Mouse (Mus musculus): ENCODE results near the gene Rab11fip3. TPM values are rescaled to one million over a fixed set of nuclear protein-coding genes. Genes with fewer than 3 reads are reported as not detected.
A peak's percentile ranks its signal among the peaks of the same experiment; 100 is the strongest.

Gene Rab11fip3
- polyA plus RNA-seq, 1 experiment from 2014 or later: 30.2 TPM

DNA sequence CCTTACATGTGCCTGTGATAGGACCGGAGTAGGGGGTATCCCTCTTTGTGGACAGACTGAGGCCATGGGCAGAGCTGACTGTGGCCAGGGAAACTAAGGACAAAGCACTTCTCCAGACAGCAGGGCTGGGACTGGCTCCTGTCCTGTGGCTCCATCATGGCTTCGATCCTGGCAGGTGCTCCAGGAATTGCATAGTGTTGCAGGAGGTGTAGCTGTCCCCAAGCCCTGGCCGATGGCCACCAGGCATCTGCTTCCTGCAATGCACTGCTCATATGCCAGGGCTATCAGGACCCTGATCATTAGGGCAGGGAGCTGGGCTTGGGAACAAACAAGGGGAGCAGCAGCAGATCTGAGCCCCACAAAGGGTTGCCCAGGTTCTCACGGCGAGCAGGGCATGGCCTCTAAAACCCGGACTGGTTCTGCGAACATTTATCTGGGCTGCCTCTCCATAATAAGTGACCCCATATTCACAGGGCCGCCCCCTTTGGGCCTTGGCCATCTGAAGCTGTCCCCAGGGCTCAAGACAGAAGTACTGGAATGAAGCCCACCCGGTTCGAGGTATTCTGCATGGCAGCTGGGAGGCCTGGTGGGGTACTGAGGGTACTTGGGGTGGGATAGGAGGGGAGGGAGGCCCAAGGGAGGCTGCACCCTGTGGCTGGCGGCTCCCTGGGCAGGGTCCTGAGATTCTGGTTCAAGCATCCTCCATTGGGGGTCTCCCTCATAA lies 110.4 kb downstream of the Rab11fip3 start:
- Histone ChIP-seq H3K9me3 (replicated peaks) (no peaks in the 10 kb centered on the region), H3K4me2 (no peak overlapping the region), H3K4me3 (replicated peaks) (no peak overlapping the region), H3K36me3 (peaks cover 59% of the 10 kb centered on the region), H3K27ac (no peak overlapping the region), H3K9ac (no peak overlapping the region), H3K4me1 (no peaks in the 10 kb centered on the region), H3K27me3 (peaks cover 3% of the 10 kb centered on the region; the same call in 1 of the 2 replicates)
- ATAC-seq (replicated peaks; ENCODE audit: low FRiP score): no peak
- 93% methylated on average over 11 of the region's 11 CpGs for WGBS

GRCm38 (mm10) chr17:25957586-25958051 lies 111.7 kb downstream of the Rab11fip3 start:
- 85% methylated on average over 14 of the region's 14 CpGs for WGBS
- no peaks in the 10 kb centered on the region for H3K4me1 ChIP-seq

GRCm38 (mm10) chr17:25956631-25957030 lies 112.7 kb downstream of the Rab11fip3 start:
- no peak for ATAC-seq (replicated peaks; ENCODE audit: low FRiP score)
- H3K4me3 ChIP-seq (replicated peaks): no peak overlapping the region
- 82% methylated on average over 7 of the region's 7 CpGs for WGBS
- H3K36me3 ChIP-seq: peaks cover 36% of the 10 kb centered on the region
- H3K27me3 ChIP-seq: peaks cover 26% of the 10 kb centered on the region
- H3K4me1 ChIP-seq: peaks cover 9% of the 10 kb centered on the region
- H3K9ac ChIP-seq: no peak overlapping the region
- no peak overlapping the region for H3K27ac ChIP-seq
- H3K9me3 ChIP-seq (replicated peaks): no peaks in the 10 kb centered on the region
- H3K4me2 ChIP-seq: no peak overlapping the region

More at GRCm38 (mm10) chr17:25957586-25958051, 111.7 kb downstream of the Rab11fip3 start:
- no peak overlapping the region for H3K4me3 ChIP-seq (replicated peaks)
- no peak overlapping the region for H3K4me2 ChIP-seq
- H3K27me3 ChIP-seq: peaks cover 16% of the 10 kb centered on the region
- H3K9me3 ChIP-seq (replicated peaks): no peaks in the 10 kb centered on the region
- H3K9ac ChIP-seq: no peak overlapping the region
- no peak overlapping the region for H3K27ac ChIP-seq
- H3K36me3 ChIP-seq: peaks cover 46% of the 10 kb centered on the region
- no peak for ATAC-seq (replicated peaks; ENCODE audit: low FRiP score)

- 64% methylated on average over 7 of the region's 7 CpGs for WGBS
- Histone ChIP-seq H3K27ac (no peak overlapping the region), H3K36me3 (peaks cover 32% of the 10 kb centered on the region), H3K9me3 (replicated peaks) (no peaks in the 10 kb centered on the region), H3K4me2 (no peak overlapping the region), H3K9ac (no peak overlapping the region), H3K4me3 (replicated peaks) (no peak overlapping the region), H3K27me3 (peaks cover 31% of the 10 kb centered on the region), H3K4me1 (peaks cover 13% of the 10 kb centered on the region)
- ATAC-seq (replicated peaks; ENCODE audit: low FRiP score): no peak
Observed at GRCm38 (mm10) chr17:25956201-25956600, 113.2 kb downstream of the Rab11fip3 start.

DNA sequence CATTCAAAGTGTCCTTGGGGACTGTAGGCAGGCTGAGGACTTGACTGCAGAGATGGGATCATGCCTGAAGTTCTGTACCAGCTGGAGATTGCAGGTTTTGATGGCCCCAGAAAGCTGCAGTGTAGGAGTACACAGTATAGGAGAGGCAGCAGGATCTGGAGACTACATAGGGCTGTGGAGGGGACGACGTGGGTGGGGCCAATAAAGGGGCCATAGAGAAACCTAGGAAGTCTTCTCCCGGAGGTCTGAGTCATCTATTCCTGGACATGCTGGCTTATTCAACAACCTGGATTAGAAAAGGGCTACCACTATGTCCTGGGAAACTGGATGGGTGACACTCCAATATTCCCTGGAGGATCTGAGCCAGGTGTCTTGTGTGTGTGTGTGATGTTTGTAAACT lies 113.6 kb downstream of the Rab11fip3 start:
- Histone ChIP-seq H3K36me3 (peaks cover 29% of the 10 kb centered on the region), H3K9me3 (replicated peaks) (no peaks in the 10 kb centered on the region), H3K9ac (no peak overlapping the region), H3K4me1 (peaks cover 16% of the 10 kb centered on the region), H3K4me3 (replicated peaks) (no peak overlapping the region), H3K27me3 (peaks cover 35% of the 10 kb centered on the region), H3K27ac (no peak overlapping the region), H3K4me2 (no peak overlapping the region)
- no peak for ATAC-seq (replicated peaks; ENCODE audit: low FRiP score)
- WGBS: 31% methylated on average over 3 of the region's 3 CpGs

- no peak overlapping the region for H3K4me3 ChIP-seq (replicated peaks)
- H3K27me3 ChIP-seq: peaks cover 46% of the 10 kb centered on the region
- H3K36me3 ChIP-seq: peaks cover 20% of the 10 kb centered on the region
- H3K27ac ChIP-seq: no peak overlapping the region
- no peak overlapping the region for H3K9ac ChIP-seq
- WGBS: 61% methylated on average over 2 of the region's 2 CpGs
- H3K9me3 ChIP-seq (replicated peaks): no peaks in the 10 kb centered on the region
- no peak overlapping the region for H3K4me2 ChIP-seq
- H3K4me1 ChIP-seq: peaks cover 16% of the 10 kb centered on the region
- no peak for ATAC-seq (replicated peaks; ENCODE audit: low FRiP score)
Observed at GRCm38 (mm10) chr17:25954671-25955070, 114.7 kb downstream of the Rab11fip3 start.

- no peaks in the 10 kb centered on the region for H3K9me3 ChIP-seq (replicated peaks)
- WGBS: 82% methylated on average over 5 of the region's 5 CpGs
- peak overlapping the region; percentile 90 for H3K4me2 ChIP-seq
Observed at GRCm38 (mm10) chr17:25953161-25953560, 116.2 kb downstream of the Rab11fip3 start.

GRCm38 (mm10) chr17:25951803-25952623 lies 117.3 kb downstream of the Rab11fip3 start, which contains the start of gene A930017K11Rik:
Gene A930017K11Rik, minus strand, starts transcription at chr17:25952565.
- peak within 1 kb of the TSS; percentile 55 for H3K9ac ChIP-seq
- peaks cover 47% of the 10 kb centered on the region for H3K27me3 ChIP-seq
- no peaks in the 10 kb centered on the region for H3K9me3 ChIP-seq (replicated peaks)
- no peaks in the 10 kb centered on the region for H3K36me3 ChIP-seq
- ATAC-seq (replicated peaks; ENCODE audit: low FRiP score): no peak
- H3K4me2 ChIP-seq: peak within 1 kb of the TSS; percentile 90
- peaks cover 16% of the 10 kb centered on the region for H3K4me1 ChIP-seq
- peak within 1 kb of the TSS; percentile 54 for H3K27ac ChIP-seq
- 2% methylated on average over 58 of the region's 58 CpGs for WGBS
- H3K4me3 ChIP-seq (replicated peaks): peak within 1 kb of the TSS; percentile 52

More at GRCm38 (mm10) chr17:25953161-25953560, 116.2 kb downstream of the Rab11fip3 start:
- Histone ChIP-seq H3K9ac (no peak overlapping the region), H3K4me3 (replicated peaks) (no peak overlapping the region), H3K4me1 (peaks cover 16% of the 10 kb centered on the region), H3K27me3 (peaks cover 47% of the 10 kb centered on the region), H3K27ac (no peak overlapping the region), H3K36me3 (peaks cover 6% of the 10 kb centered on the region; the same call in 1 of the 2 replicates)
- ATAC-seq (replicated peaks; ENCODE audit: low FRiP score): no peak

DNA sequence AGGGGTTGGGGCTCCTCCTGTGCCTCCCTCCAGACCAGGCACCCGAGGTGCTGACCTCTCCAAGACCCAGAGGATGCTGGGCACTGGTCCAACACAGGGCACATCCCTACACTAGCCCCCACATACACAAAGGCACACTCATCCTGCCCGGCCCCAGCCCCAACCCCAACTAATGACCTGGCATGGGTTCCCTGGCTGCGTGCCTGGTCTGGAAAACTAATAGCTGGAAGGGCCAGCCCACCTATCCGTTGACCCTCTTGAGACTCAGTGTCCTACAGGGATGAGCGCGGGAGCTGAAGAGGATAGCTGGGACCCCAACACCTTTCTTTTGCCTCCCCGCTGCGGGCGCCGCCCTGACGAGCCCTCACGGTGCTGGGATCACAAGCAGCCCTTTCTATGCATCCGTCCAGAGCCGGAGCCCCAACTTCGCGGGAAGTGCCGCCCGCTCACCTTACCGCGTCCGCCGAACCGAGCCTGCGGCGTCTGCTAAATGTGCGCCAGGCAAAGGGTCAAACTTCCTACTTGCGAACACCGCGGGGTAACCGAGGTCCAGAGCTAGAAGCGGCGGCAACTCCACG lies 118.0 kb downstream of the Rab11fip3 start:
- WGBS: 1% methylated on average over 33 of the region's 33 CpGs
- Histone ChIP-seq H3K4me3 (replicated peaks) (peak overlapping the region; percentile 52), H3K27ac (peak overlapping the region; percentile 54), H3K9ac (peak overlapping the region; percentile 55), H3K4me2 (peak overlapping the region; percentile 90), H3K4me1 (peaks cover 21% of the 10 kb centered on the region), H3K27me3 (peaks cover 47% of the 10 kb centered on the region), H3K9me3 (replicated peaks) (no peaks in the 10 kb centered on the region), H3K36me3 (no peaks in the 10 kb centered on the region)
- ATAC-seq (replicated peaks; ENCODE audit: low FRiP score): 0 out of 2 replicates have a peak, but pooled peaks have one; percentile 4

DNA sequence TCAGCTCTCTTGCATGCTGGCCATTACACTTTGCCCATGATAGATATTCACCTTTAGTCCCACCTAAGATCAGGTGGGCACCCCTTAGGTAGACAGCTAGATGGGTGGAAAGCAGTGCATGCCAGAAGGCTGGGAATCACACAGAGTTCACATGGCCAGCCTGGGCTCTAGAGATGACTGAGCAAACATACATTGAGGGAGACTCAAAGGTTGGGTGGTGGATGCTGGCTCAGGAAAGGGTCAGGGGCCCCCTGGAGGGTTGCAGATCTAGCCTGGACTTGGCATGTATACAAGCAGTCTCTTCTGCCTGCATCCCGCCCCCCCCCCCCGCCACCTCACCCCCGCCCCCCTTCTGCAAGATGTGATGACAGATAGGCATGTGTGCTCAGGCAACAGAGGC lies 118.6 kb downstream of the Rab11fip3 start:
- Histone ChIP-seq H3K36me3 (no peaks in the 10 kb centered on the region), H3K27me3 (peaks cover 47% of the 10 kb centered on the region), H3K4me3 (replicated peaks) (peak overlapping the region; percentile 52), H3K4me2 (peak overlapping the region; percentile 90), H3K27ac (peak overlapping the region; percentile 73), H3K4me1 (peaks cover 27% of the 10 kb centered on the region), H3K9me3 (replicated peaks) (no peaks in the 10 kb centered on the region), H3K9ac (no peak overlapping the region)
- 0% methylated on average over 2 of the region's 3 CpGs for WGBS
- ATAC-seq (replicated peaks; ENCODE audit: low FRiP score): no peak

DNA sequence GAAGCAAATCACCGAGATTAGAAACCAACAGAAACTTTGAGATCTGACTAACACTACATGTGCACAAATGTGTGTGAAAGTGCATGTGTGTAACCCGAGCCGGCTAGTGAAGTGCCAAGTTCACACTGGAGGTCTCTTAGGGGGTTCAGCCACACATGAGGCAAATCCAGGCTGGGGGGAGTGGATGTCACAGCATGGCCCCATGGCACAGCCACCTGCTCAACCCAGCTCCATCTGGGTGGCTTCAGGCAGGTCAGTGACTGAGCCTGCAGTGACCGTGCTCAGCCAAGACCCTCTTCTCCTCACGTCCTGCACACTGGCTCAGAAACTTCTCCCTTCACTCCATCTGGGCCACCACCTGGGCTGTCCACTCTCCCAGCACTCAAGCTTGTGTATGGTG lies 119.4 kb downstream of the Rab11fip3 start:
- ATAC-seq (replicated peaks; ENCODE audit: low FRiP score): no peak
- H3K36me3 ChIP-seq: no peaks in the 10 kb centered on the region
- H3K4me1 ChIP-seq: peaks cover 33% of the 10 kb centered on the region
- H3K9me3 ChIP-seq (replicated peaks): no peaks in the 10 kb centered on the region
- peaks cover 47% of the 10 kb centered on the region for H3K27me3 ChIP-seq
- 58% methylated on average over 5 of the region's 5 CpGs for WGBS
- H3K27ac ChIP-seq: peak overlapping the region; percentile 73
- peak overlapping the region; percentile 52; the same call in 1 of the 2 replicates for H3K4me3 ChIP-seq (replicated peaks)
- H3K4me2 ChIP-seq: peak overlapping the region; percentile 90
- H3K9ac ChIP-seq: no peak overlapping the region
